Mouse (Mus musculus): Measurements from ENCODE around the gene Usp19. TPM values are rescaled to one million over a fixed set of nuclear protein-coding genes. Genes with fewer than 3 reads are reported as not detected.

Gene Usp19
- polyA plus RNA-seq, 1 experiment from 2014 or later = 90.1 TPM

DNA sequence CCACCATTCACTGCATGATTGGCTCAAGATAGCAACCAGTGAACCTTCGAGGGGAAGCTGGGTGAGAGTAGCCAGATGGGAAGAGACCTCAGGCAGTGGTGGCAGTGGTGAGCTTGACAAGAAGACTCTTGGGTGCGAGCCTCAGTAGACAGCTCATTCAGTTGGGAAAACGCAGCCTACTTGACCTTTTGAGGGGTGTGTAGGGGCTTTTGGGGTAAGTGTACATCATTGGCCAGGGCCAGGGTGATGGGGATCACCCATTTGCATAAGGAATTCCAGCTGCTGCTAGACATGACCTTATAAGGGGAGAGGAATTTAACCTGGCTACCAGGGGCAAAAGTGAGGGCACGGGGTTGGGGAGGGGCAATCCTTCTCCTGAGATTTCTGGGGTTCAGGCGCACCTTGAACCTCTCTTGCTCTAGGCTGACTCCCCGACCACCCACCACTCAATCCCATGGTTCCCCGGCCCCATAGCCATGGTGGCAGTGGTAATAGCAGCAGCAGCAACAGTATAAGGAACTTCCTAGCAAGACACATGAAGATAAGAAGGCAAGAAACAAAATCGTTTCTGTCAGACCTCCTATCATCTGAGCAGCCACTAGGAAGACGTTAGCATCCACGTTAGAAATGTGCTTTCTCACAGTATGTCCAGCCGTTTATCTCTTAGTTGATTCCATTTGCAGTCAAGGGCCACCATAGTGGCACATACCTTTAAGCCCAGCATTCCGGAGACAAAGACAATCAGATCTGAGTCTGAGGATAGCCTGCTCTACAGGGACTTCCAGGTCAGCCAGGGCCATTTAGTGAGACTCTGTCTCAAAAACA is 34.4 kb upstream of the Usp19 start:
- Histone ChIP-seq H3K9ac (replicated peaks) (no peak overlapping the region), H3K4me3 (no peak overlapping the region), H3K27ac (replicated peaks) (no peak overlapping the region), H3K36me3 (no peaks in the 10 kb centered on the region), H3K4me2 (replicated peaks) (no peak overlapping the region), H3K9me3 (no peaks in the 10 kb centered on the region), H3K27me3 (no peaks in the 10 kb centered on the region), H3K4me1 (peaks cover 25% of the 10 kb centered on the region)
- WGBS = 81% methylated on average over 12 of the region's 12 CpGs
- no peak for ATAC-seq (replicated peaks)

GRCm38 (mm10) chr9:108456953-108457352 is 33.4 kb upstream of the Usp19 start:
- Histone ChIP-seq H3K9ac (replicated peaks) (no peak overlapping the region), H3K9me3 (no peaks in the 10 kb centered on the region), H3K27me3 (no peaks in the 10 kb centered on the region), H3K36me3 (no peaks in the 10 kb centered on the region), H3K27ac (replicated peaks) (no peak overlapping the region), H3K4me3 (no peak overlapping the region), H3K4me2 (replicated peaks) (no peak overlapping the region), H3K4me1 (peaks cover 24% of the 10 kb centered on the region)
- no peak for ATAC-seq (replicated peaks)
- 86% methylated on average over 10 of the region's 10 CpGs for WGBS

- H3K36me3 ChIP-seq = peaks cover 20% of the 10 kb centered on the region
- 86% methylated on average over 1 of the region's 1 CpGs for WGBS
- peak overlapping the region; percentile 67 for H3K27ac ChIP-seq (replicated peaks)
- H3K4me1 ChIP-seq = peaks cover 15% of the 10 kb centered on the region
- H3K9me3 ChIP-seq = no peaks in the 10 kb centered on the region
- H3K9ac ChIP-seq (replicated peaks) = no peak overlapping the region
- no peaks in the 10 kb centered on the region for H3K27me3 ChIP-seq
- ATAC-seq (replicated peaks) = peak; percentile 27; the same call in 1 of the 2 replicates
- peak overlapping the region; percentile 85 for H3K4me2 ChIP-seq (replicated peaks)
- peak overlapping the region; percentile 93 for H3K4me3 ChIP-seq
Measured at GRCm38 (mm10) chr9:108459939-108460318, 30.5 kb upstream of the Usp19 start.

DNA sequence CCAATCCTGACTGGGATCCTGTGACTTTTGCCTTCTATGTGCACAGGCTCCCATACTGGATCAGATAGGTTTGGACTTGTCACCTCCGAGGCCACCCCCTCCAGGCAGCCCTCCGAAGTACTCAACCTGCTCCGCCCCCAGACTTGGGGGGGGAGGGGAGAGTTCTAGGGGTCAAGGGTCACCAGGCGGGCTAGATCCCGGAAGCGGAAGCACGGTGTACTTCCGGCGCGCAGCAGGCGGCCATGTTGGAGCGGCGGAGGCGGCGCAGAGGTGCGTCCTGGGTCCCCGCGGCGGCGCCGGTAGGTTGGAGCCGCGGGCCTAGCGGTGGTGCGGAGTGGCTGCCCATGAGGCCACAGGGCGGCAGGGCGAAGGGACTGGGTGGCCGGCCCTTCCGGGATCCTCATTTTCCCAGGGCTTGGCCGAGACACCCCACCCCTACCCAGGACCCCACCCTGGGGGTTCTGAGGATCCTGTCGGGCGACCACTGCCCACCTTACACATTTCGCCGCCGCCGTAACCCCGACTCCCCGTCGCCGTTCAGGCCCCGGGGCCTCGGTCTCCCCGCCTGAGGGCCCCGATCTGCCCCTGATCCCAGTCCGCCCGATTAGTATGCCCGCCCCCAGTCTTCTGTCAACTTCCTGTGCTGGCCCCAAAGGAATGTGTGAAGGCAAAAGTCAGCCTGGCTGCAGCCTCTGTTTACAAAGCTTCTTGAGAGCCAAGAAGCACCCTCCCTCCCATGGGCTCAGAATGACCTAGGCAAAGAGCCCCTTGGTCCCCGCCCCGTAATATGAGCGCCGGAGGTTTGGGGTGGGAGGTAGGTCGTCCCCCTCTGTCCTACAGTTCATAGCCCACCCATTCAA is 29.9 kb upstream of the Usp19 start, which contains the start of gene Ccdc71:
Ccdc71 (plus strand) TSS at position 209 of the 860 bp plus-strand sequence.
- Histone ChIP-seq H3K4me3 (peak within 1 kb of the TSS; percentile 93), H3K4me1 (peaks cover 15% of the 10 kb centered on the region), H3K36me3 (peaks cover 26% of the 10 kb centered on the region), H3K27ac (replicated peaks) (peak within 1 kb of the TSS; percentile 67), H3K9me3 (no peaks in the 10 kb centered on the region), H3K27me3 (no peaks in the 10 kb centered on the region), H3K4me2 (replicated peaks) (peak within 1 kb of the TSS; percentile 85), H3K9ac (replicated peaks) (peak within 1 kb of the TSS; percentile 90)
- 1% methylated on average over 52 of the region's 52 CpGs for WGBS
- ATAC-seq (replicated peaks) = peak; percentile 86

- Histone ChIP-seq H3K4me2 (replicated peaks) (peak within 1 kb of the TSS; percentile 85), H3K4me1 (peaks cover 15% of the 10 kb centered on the region), H3K27me3 (no peaks in the 10 kb centered on the region), H3K9me3 (no peaks in the 10 kb centered on the region), H3K4me3 (peak within 1 kb of the TSS; percentile 93), H3K9ac (replicated peaks) (peak within 1 kb of the TSS; percentile 90), H3K27ac (replicated peaks) (peak within 1 kb of the TSS; percentile 67), H3K36me3 (peaks cover 33% of the 10 kb centered on the region)
- ATAC-seq (replicated peaks) = peak; percentile 9; the same call in 1 of the 2 replicates
- WGBS = 24% methylated on average over 11 of the region's 11 CpGs
Measured at GRCm38 (mm10) chr9:108461181-108461631, 29.2 kb upstream of the Usp19 start, which contains the start of gene Klhdc8b. Klhdc8b (minus strand) TSS chr9:108461581.

- ATAC-seq (replicated peaks) = no peak
- H3K9ac ChIP-seq (replicated peaks) = no peak overlapping the region
Measured at GRCm38 (mm10) chr9:108461675-108462074, 28.7 kb upstream of the Usp19 start.

GRCm38 (mm10) chr9:108462192-108462591 is 28.2 kb upstream of the Usp19 start:
- no peak overlapping the region for H3K9ac ChIP-seq (replicated peaks)
- WGBS = 93% methylated on average over 10 of the region's 10 CpGs
- no peak for ATAC-seq (replicated peaks)
- H3K4me2 ChIP-seq (replicated peaks) = no peak overlapping the region
- H3K27ac ChIP-seq (replicated peaks) = no peak overlapping the region
- H3K36me3 ChIP-seq = peaks cover 41% of the 10 kb centered on the region
- no peaks in the 10 kb centered on the region for H3K27me3 ChIP-seq
- H3K4me3 ChIP-seq = no peak overlapping the region
- peaks cover 15% of the 10 kb centered on the region for H3K4me1 ChIP-seq
- no peaks in the 10 kb centered on the region for H3K9me3 ChIP-seq

More at GRCm38 (mm10) chr9:108461675-108462074, 28.7 kb upstream of the Usp19 start:
- Histone ChIP-seq H3K27ac (replicated peaks) (no peak overlapping the region), H3K4me2 (replicated peaks) (peak overlapping the region; percentile 85), H3K36me3 (peaks cover 36% of the 10 kb centered on the region), H3K4me3 (peak overlapping the region; percentile 93), H3K9me3 (no peaks in the 10 kb centered on the region), H3K27me3 (no peaks in the 10 kb centered on the region), H3K4me1 (peaks cover 15% of the 10 kb centered on the region)
- WGBS = 90% methylated on average over 5 of the region's 5 CpGs

- 97% methylated on average over 9 of the region's 9 CpGs for WGBS
- H3K4me1 ChIP-seq = peaks cover 15% of the 10 kb centered on the region
- ATAC-seq (replicated peaks) = no peak
- no peaks in the 10 kb centered on the region for H3K9me3 ChIP-seq
- no peaks in the 10 kb centered on the region for H3K27me3 ChIP-seq
- H3K36me3 ChIP-seq = peaks cover 41% of the 10 kb centered on the region
- H3K4me3 ChIP-seq = no peak overlapping the region
- no peak overlapping the region for H3K9ac ChIP-seq (replicated peaks)
- no peak overlapping the region for H3K4me2 ChIP-seq (replicated peaks)
- no peak overlapping the region for H3K27ac ChIP-seq (replicated peaks)
Measured at GRCm38 (mm10) chr9:108463713-108464112, 26.7 kb upstream of the Usp19 start.

DNA sequence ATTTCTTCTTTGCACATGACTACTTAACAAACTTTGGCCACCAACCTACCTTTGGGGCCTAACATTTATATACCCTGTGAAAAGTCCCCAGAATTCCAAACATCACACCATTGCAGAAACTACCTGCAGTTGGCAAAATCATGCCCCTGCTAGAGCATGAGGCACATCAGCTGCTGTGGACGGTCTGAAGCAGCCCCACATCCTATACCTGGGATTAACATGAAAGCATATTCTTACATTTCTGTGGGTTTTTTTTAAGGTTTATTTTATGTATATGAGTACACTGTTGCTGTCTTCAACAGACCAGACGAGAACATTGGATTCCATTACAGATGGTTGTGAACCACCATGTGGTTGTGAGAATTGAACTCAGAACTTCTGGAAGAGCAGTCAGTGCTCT is 24.2 kb upstream of the Usp19 start:
- Histone ChIP-seq H3K27ac (replicated peaks) (no peak overlapping the region), H3K4me1 (peaks cover 10% of the 10 kb centered on the region), H3K36me3 (peaks cover 41% of the 10 kb centered on the region), H3K9me3 (no peaks in the 10 kb centered on the region), H3K4me2 (replicated peaks) (no peak overlapping the region), H3K4me3 (no peak overlapping the region), H3K9ac (replicated peaks) (no peak overlapping the region), H3K27me3 (no peaks in the 10 kb centered on the region)
- WGBS = 95% methylated on average over 2 of the region's 2 CpGs
- ATAC-seq (replicated peaks) = no peak

- Histone ChIP-seq H3K36me3 (peaks cover 26% of the 10 kb centered on the region), H3K27me3 (no peaks in the 10 kb centered on the region), H3K4me3 (no peak overlapping the region), H3K9ac (replicated peaks) (no peak overlapping the region), H3K9me3 (no peaks in the 10 kb centered on the region), H3K4me2 (replicated peaks) (no peak overlapping the region), H3K4me1 (no peaks in the 10 kb centered on the region), H3K27ac (replicated peaks) (no peak overlapping the region)
- no peak for ATAC-seq (replicated peaks)
- WGBS = 77% methylated on average over 5 of the region's 5 CpGs
Measured at GRCm38 (mm10) chr9:108469430-108469829, 21.0 kb upstream of the Usp19 start.

DNA sequence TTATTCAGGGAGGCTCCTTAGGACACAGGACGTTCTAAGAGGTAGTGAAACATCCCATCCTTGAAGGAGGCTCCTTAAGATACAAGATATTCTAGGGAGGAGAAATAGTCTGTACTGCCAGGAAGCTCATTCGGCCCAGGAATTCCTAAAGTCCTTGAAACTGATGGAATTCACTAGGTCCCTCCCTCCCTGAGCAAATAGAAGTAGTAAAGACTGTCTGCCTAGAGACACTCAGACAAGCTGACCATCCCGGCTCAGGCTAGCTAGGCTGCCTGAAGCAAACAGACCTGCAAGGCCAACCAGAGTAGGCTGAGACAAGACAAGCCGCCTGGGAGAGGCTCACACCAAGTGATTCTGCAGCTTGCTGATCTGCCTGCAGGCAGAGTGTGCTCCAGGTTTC is 20.6 kb upstream of the Usp19 start:
- H3K4me2 ChIP-seq (replicated peaks) = no peak overlapping the region

DNA sequence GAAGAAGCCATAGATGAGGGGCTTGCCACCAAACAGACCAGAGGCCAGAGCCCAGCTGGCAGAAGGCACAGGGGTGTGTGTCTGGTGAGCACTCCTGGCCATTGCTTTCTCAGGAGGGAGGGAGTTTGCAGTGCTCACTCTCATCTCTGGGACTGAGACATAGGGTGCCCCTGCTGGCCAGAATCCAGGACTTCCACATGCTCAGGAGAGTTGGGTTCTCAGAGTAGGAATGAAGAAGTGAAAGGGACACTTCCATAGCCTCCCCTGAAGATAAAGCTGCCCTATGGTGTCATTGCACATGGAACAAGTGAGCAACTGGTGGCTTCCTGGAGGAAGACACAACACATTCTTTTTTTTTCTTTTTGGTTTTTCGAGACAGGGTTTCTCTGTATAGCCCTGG is 15.9 kb upstream of the Usp19 start:
- Histone ChIP-seq H3K9ac (replicated peaks) (no peak overlapping the region), H3K4me3 (no peak overlapping the region), H3K27ac (replicated peaks) (no peak overlapping the region), H3K36me3 (no peaks in the 10 kb centered on the region), H3K4me2 (replicated peaks) (no peak overlapping the region), H3K4me1 (peaks cover 11% of the 10 kb centered on the region), H3K9me3 (no peaks in the 10 kb centered on the region), H3K27me3 (no peaks in the 10 kb centered on the region)
- ATAC-seq (replicated peaks) = no peak
- 62% methylated on average over 1 of the region's 1 CpGs for WGBS

More for the DNA sequence above, 20.6 kb upstream of the Usp19 start:
- WGBS = 79% methylated on average over 4 of the region's 4 CpGs
- H3K9me3 ChIP-seq = no peaks in the 10 kb centered on the region
- H3K27ac ChIP-seq (replicated peaks) = no peak overlapping the region
- no peaks in the 10 kb centered on the region for H3K27me3 ChIP-seq
- H3K9ac ChIP-seq (replicated peaks) = no peak overlapping the region
- H3K4me1 ChIP-seq = no peaks in the 10 kb centered on the region
- ATAC-seq (replicated peaks) = no peak
- H3K36me3 ChIP-seq = peaks cover 22% of the 10 kb centered on the region
- no peak overlapping the region for H3K4me3 ChIP-seq

Data from forebrain, embryonic 15.5 days (tissue).